Mouse (Mus musculus): ENCODE results near the gene Ykt6.
A peak's percentile ranks its signal among the peaks of the same experiment; 100 is the strongest.
"Not testable (repeated sequence)": the region's sequence is repeated elsewhere in the genome, so short reads cannot be mapped to it uniquely, and the experiment has no call there.

Gene Ykt6

DNA sequence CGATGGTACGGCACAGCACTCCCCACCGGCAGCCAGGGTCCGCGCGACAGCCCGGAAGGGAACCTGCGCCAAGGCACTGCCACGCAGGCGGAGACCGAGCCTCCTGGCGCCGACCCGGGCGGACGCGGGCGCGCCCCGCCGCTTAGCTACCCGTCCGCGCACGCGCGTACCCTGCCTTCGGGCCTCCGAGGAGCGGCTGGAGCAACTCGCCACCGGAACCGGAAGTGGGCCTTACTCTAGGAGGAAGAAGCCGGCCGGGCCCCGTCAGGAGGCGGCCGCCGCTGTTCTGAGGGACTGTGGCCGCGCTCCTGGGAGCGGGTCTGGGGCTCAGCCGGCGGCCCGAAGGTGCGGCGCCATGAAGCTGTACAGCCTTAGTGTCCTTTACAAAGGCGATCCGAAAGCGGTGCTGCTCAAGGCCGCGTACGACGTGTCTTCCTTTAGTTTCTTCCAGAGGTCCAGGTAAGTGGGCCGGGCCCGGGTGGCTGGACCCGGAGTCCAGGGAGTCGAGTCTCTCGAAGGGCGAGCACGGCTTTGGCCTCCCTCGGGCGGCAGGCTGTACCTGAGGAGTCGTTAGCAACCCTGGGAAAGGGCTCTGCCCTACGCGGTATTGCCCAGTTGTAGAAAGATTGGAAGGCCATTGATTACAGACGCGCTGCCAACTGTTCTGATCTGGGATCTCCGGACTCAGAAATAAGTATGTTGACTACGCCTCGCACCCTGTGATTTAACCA, at the start of gene Ykt6:
Gene Ykt6 (plus strand): TSS at position 148 of the 731 bp plus-strand sequence.
- peak; percentile 97 to 98 for DNase-seq (ENCODE audit: inconsistent age in 2 of 2, low spot score in 1 of 2)

DNA sequence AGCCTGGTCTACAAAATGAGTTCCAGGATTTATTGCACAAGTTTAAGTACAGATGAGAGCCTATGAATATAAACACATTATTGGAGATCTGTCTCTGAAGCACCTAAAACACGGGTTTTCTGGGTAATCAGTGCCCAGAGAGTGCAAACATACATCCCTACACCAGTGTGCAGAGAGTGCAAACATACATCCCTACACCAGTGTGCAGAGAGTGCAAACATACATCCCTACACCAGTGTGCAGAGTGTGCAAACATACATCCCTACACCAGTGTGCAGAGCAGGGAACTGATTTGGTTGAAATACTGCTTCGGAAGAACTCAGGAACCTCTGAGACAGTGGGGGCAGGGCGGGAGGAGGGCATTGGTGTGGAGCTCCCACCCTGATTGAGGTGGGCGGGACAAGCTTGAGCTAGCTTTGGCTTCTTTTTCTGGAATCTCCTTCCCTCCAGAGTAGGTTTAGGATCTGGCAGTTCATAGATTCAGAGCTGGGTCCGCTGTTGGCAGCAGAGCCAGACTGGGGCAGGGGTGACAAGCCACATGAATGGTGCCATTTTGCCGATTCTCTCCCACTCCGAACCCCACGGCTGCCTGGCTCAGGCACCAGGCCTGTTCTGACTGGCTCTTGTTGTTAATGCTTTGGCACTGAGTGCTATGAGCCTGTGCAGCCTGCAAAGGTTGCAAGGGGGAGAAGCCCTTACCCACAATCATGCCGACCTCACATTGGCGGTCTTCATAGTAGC, 49.5 kb upstream of the Ykt6 start:
- DNase-seq (ENCODE audit: inconsistent age in 2 of 2, low spot score in 1 of 2): no peak

DNA sequence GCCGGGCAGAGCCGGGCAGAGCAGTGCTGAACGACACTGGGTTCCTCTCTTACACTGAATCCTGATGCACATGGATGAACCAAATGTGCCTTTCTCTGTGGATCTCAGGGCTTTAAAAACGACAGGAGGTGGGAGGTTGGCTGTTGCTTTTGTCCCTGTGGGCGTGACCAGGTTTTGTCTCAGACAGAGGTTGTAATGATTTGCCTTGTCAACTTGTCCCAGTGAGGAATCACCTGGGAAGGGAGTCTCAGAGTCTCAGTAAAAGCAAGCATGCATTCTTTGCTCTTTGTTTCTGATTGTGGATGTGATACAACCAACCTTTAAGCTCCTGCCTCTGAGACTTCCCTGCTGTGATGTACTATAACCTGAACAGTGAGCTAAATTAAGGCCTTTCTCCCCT, 48.4 kb upstream of the Ykt6 start:
- DNase-seq (ENCODE audit: inconsistent age in 2 of 2, low spot score in 1 of 2): no peak

DNA sequence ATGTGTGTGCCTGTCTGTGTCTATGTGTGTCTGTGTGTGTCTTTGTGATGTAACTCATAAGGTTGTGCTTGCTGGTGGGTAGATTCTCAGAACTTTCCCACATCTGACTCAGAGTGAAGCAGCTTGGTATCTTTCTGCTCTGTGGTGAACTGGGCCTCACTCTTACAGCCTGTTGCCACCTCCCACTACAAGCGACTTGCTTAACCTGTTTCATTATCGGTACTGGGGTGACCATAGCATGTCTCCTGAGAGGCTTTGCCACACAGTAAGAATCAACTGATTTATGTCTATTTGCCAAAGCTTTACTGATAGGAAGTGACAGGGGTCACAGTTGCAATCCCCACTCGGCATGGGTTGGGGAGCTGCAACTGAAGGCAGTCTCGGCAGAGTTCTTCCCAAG, 46.9 kb upstream of the Ykt6 start:
- DNase-seq (ENCODE audit: inconsistent age in 2 of 2, low spot score in 1 of 2): no peak

DNA sequence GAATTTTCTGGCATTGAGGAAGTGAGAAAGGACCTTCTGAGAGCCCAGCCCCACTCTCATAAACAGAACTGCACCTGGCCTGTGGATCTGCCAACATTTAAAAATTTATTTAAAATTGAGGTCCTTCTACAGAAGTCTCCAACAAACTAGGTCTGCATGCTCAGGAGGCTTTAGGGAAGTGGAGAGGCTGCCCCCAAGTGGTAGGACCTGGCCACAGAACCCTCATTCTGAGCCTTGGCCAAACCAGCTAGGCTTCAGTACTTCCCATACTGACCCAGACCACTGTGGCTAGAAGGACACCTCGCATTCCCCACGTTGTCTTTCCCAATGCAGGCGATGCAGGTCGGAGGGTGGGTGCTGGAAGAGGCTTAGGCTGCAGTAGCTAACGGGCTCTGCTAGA, 42.9 kb upstream of the Ykt6 start:
- DNase-seq (ENCODE audit: inconsistent age in 2 of 2, low spot score in 1 of 2): peak; percentile 45 to 82

DNA sequence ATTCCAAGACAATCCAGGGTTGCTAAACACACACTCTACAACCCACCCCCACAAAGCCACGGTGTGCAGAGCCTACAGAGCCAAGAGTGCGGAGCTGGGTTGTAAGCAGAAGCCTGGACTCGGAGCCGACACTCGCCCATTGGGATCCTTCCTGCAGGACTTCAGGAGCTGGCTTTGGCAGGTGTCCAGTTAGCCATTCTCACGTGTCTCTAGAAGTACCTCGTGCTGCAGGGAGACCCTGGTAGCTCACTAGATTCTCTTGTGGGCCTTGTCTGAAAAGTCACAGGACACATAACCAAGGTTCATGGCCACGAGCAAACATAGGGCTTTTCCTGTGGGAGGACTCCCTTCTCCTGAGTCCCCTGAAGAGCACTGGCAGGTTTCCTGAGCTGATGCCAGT, 42.2 kb upstream of the Ykt6 start:
- no peak for DNase-seq (ENCODE audit: inconsistent age in 2 of 2, low spot score in 1 of 2)

DNA sequence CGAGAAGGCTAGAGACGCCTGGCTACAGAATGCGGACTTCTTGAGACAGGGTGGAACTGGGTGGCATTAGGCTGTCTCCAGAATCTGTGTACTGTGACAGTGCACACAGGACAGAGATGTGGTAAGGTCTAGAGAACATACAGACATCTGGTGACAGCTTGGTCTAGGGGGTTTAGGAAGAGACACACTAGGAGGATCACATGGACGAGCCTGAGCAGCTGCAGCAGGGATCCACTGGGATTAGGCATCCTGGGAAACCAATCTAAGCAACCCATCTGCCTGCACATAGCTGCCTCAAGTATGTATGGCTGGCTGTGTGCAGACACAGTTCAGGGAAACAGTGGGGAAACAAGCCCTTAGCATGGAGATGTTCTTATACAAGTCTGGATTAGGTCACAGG, 41.6 kb upstream of the Ykt6 start:
- DNase-seq (ENCODE audit: inconsistent age in 2 of 2, low spot score in 1 of 2): no peak

DNA sequence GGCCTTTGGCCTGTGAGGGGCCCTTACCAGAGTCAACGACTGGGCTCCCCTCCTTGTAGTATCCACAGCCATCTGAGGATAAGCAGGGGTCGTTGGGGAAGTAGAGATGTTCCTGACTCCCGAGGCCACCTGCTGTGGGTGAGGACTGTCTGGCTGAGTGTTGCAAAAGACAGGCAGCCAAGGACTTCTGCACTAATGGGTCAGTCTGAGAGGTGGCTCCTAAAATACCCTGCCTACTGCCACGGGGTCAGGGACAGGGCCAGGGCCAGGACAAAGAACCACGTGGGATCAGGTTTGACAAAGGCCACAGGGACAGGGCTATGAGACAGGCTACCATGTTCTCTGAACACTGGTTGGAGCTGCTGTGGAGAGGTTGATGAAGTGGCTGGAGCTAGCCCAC, 40.6 kb upstream of the Ykt6 start:
- DNase-seq (ENCODE audit: inconsistent age in 2 of 2, low spot score in 1 of 2): peak in 1 of 2 experiments; percentile 46

DNA sequence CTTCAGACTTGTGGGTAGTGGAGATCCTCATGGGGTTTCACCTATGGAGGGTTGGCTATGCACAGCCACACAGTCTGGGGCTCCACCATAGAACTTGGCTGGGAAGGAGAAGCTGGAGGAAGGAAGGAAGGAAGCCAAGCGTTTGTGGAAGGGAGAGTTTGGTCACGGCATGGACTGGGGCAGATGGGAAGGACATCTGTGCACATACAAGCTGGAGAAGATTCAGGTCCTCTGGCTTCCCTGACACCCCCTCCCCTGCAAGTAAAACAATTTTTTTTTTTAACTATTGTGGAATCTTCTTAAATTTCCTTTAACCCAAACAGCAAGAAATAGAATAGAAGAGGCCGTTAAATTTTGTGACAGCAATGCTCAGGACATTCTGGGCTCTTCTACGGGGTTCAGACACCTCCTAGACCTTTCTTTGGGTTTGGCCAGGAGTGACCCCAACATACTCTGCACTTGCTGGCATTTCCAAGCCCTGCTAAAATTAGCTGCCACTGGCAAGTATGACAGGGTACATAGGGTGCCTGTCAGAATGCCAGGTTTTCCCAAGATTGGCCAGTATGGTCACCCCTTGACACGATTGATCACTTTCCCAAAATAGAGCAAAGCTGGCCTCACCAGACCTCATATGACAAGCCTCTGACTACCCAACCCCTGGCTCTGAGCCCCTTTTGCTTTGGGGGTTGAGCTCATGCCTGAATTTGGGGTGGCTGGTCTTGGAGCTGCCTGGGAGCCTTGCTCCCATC, 39.9 kb upstream of the Ykt6 start:
- peak in 1 of 2 experiments; percentile 42 for DNase-seq (ENCODE audit: inconsistent age in 2 of 2, low spot score in 1 of 2)

DNA sequence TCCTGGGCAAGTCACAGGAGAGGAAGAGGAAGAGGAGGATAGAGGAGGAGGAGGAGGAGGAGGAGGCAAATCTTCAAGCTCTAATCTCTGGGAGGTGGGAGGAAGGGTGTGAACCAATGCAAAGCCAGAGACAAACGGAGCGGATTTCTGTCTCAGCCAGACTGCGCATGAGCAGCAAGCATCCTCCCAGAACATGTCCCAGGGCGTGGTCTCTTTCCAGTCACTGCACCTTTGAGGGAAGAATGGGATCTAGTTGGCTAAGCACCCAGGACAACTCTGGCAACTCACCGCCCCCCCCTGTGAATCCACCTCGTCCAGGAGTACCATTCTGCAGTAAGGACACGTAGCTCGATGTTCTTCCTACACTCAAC, 39.3 kb upstream of the Ykt6 start:
- DNase-seq (ENCODE audit: inconsistent age in 2 of 2, low spot score in 1 of 2): no peak

DNA sequence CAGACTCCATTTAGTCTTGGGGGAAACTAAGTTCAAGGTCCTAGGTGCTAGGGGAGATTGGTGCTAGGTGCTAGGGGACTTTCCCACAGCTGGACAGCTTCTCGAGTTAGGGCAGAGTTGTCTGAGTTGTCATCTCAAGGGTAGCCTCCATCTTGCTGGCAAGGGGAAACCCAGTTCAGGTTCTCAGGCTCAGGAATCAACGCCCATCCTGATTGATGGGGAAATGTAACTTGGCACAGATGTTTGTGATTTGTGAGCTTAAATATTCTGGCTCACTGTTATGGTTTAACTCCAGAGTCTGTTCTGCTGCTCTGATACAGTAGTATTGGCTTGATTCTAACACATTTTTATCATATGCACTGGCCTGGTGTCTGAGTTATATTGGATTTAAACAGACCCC, 37.4 kb upstream of the Ykt6 start:
- no peak for DNase-seq (ENCODE audit: inconsistent age in 2 of 2, low spot score in 1 of 2)

DNA sequence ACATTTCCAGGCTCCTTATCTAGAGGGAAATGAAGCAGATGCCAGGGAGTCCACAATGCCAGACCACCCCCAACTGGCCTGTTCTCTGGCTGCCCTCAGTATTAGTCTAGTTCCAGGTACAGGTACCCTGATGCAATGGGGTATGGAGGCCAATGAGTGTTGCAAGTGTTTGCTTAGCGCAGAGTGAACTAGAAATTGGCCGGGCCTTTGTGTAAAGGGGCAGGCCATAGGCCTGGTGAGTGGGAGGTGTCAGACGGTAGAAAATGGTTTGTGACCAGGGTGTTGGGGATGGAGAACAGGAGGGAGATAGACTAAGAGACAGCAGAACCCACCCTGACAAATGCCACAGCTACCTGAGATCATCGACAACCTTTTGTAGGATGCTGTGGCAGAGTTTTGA, 35.9 kb upstream of the Ykt6 start:
- peak in 1 of 2 experiments; percentile 40 for DNase-seq (ENCODE audit: inconsistent age in 2 of 2, low spot score in 1 of 2)

DNA sequence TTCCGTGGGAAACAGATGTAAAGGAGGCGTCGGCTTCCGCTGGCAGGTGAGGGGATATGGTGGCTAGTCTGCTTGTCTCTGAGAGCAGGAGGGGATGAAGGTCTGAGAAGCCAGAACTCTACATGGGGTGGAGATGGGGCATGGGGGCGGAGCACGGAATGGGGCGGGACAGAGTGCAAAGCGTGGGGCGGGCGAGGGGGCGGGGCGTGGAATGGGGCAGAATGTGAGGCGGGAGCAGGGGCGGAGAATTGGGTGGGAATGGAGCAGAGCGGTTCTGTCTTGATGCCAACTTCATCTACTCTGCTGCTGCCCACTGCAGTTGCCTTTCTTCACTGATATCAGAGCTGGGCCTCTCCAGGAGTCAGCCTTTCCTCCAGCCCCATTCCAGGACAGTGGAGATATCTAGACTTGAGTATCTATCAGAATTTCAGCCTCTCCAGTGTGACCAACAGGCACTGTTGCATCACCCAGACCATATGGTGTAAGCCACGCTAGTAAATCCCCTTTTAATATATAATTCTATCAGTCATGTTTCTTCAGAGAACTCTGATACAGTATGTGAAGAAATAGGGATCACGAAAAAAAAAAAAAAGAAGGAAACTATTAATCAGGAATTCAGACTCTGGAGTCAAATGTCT, 35.1 kb upstream of the Ykt6 start:
- no peak for DNase-seq (ENCODE audit: inconsistent age in 2 of 2, low spot score in 1 of 2)

DNA sequence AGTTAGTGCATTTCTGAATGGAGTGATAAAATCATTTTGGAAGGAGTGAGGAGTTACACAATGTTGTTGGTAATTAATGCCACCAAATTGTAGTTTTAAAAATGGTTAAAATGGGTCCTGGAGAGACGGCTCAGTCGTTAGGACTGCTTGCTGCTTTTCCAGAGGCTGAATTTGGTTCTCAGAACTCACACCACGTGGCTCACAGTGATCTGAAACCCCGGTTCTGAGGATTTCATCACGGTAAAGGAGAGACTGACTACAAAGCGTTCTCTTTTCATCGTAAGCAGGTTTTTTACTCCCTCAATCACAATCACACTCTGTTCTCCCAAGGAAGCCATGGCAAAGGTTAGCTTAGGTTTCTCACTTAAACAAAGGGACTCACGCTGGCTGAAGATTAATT, 30.8 kb upstream of the Ykt6 start:
- DNase-seq (ENCODE audit: inconsistent age in 2 of 2, low spot score in 1 of 2): no peak

DNA sequence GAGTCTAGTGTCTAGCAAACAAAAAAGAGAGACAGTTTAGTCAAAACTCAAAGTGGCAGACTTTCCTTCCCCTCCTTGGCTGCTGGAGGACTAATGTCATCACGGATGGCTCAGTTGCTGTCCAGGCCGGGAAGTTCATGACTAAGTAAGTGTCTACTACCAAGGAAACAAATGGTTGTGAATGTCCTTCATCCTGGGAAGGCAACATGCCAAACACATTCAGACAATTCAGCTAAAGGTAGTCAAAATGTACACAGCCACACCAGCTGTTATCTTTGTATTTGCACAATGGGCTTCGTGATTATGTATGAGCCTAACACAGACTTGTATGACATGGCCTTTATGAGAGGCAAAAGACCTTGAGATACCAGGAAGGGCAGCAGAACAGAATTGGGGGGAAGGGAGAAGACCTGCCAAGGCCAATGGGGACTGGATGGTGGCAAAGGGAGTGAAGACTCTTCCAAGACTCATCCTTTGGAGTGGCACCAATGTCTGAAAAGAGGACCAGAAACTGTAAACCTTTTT, 28.7 kb upstream of the Ykt6 start:
- DNase-seq (ENCODE audit: inconsistent age in 2 of 2, low spot score in 1 of 2): peak in 1 of 2 experiments; percentile 80

DNA sequence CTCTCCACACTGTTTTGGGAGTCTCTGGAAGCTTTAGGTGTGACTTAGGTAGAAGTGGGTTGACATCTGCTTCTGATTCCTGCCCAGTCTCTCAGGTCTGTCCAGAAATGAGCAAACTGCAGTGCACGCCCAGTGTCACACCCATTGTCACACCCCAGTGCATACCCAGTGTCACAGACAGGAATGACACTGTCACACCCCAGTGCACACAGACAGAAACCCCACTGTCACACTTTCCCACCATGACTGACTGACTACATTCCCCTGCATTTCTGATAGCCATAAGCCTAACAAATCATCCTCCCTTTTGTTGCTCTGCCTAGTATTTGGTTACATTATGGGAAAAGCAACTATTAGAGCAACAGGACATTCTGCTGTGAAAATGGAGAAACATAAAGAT, 24.9 kb upstream of the Ykt6 start:
- DNase-seq (ENCODE audit: inconsistent age in 2 of 2, low spot score in 1 of 2): no peak

DNA sequence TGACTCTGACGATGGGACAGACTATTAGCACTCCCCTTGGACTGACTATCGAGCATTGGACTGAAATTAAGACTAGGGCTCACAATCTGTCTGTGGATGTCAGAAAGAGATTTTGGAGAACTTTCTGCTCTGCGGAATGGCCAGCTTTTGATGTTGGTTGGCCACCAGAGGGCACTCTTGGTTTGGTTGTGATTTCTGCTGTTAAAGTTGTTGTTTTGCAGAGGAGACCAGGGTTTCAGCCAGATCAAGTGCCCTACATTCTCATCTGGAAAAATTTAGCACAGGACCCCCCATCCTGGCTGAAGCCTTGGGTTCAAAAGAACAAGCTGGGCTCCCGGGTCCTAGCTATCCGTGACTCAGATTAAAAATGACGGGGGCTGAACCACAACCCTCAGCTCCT, 23.5 kb upstream of the Ykt6 start:
- DNase-seq (ENCODE audit: inconsistent age in 2 of 2, low spot score in 1 of 2): peak in 1 of 2 experiments; percentile 63

DNA sequence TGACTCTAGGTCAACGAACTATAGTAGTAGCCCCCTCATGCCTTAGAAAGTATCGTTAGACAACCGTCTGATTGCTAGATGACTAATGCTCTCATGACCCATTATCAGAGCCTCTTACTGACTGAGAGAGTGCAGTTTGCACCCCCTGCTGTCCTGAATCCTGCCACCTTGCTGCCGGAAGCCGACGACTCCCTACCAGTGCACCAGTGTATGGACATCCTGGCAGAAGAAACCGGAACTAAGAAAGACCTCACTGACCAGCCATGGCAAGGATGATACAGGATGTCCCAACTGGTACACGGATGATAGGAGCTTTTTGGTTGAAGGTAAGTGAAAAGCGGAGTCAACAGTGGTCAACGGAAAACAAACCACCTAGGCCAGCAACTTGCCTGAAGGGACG, 21.0 kb upstream of the Ykt6 start:
- DNase-seq (ENCODE audit: inconsistent age in 2 of 2, low spot score in 1 of 2): not testable (repeated sequence)

DNA sequence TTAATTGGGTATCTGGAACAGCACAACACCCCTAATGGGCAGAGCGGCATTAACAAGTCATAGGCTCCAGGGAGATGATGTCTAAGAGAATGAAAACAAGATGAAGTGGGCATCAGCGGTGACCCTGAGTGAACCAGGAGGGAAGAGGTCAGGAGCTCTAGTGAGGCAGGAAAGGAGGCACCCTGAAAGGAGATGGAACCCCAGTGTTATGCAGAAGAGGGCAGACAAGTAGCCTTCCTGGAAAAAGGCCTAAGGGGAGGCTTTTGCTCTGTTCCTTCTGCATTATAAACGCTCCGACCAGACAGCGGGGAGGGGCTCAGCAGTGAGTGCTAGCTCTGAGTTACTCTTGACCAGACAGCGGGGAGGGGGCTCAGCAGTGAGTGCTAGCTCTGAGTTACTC, 12.5 kb upstream of the Ykt6 start:
- peak in 1 of 2 experiments; percentile 29 for DNase-seq (ENCODE audit: inconsistent age in 2 of 2, low spot score in 1 of 2)

DNA sequence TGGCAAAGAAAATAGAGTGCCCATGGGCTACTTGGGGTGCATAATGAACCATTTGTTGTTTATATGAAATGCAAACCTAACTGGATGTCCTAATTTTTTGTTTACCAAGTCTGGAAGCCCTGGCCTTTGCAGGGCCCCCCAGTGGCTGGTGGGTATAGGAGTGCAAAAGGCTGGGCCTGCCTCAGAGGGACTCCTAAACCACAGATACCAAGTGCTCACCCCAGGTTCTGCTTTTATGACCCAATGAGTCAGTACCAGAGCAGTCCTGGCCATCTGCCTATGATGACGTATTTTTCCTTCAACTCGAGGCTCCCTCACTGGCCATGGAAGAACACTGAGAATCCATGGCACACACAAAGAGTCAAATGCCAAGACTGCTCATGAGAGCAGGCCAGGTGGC, 10.4 kb upstream of the Ykt6 start:
- DNase-seq (ENCODE audit: inconsistent age in 2 of 2, low spot score in 1 of 2): peak; percentile 84 to 93

DNA sequence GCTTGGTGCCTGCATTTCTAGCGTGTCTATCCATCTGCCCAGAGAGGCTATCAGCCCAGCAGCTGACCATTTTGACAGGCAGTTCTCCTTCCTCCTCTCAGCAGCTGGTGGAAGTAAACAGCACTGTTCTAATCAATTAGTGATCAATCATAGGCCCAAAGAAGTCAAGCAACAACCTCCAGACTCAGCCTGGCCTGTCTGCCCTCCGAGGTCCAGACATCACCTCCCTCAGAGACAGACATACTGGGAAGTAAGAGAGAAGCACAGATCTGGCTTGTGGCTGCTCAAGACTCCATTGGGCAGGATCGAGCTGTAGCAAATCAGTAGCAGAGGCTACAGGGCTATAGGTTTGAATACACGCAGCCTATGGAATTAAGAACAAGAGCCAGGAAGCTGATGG, 7.7 kb upstream of the Ykt6 start:
- DNase-seq (ENCODE audit: inconsistent age in 2 of 2, low spot score in 1 of 2): peak in 1 of 2 experiments; percentile 25

Measured in adrenal gland, adult (tissue).